Mouse (Mus musculus) cerebellum, adult 2 months (tissue): ENCODE data around the gene Lrrc39.

Experiments used
- CTCF ChIP-seq: fragments of 200-500 bp; IDR thresholded peaks from 2 replicates; pipeline ENCODE4 v1.5.1; 2011; ENCODE audit warnings: low read depth, mild to moderate bottlenecking, control low read depth, low read length, moderate library complexity, borderline replicate concordance; ENCODE audit not compliant: insufficient read depth
- POLR2A ChIP-seq: fragments of 200-500 bp; IDR thresholded peaks from 2 replicates; pipeline ENCODE4 v1.6.1; 2011; ENCODE audit warnings: low read length, control low read depth, borderline replicate concordance; ENCODE audit not compliant: insufficient read depth

DNA sequence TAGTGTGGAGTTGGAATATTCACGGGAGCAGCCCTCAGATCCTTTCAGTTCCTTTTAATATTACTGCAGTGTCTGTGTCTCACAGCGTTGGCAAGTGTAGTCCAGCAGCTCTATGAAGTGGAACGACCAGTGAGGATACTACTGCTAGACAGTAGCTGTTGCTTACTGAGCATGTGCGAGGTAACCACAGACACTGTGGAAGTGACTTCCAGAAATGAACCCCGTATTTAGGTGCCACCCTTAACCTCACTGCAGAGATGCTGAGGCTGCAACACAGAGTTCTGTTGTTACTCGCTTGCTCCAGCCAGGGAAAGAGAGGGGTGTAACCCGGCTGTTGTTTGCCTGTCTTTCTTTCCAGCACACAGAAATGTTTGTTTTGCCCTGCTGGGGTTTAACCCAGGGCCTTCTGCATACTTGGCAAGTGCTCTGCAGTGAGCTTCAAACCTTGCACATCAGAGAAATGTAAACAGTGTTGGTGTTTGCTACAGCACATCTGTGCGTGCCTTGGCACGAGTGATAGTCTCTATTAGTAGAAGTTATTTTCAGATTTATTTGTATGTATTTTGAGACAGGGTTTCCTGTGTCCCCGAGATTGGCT lies 51.6 kb downstream of the Lrrc39 start, which contains the start of gene Trmt13:
- no peak for TF ChIP-seq POLR2A
- TF ChIP-seq CTCF = no peak
